Mouse (Mus musculus) cerebellum, adult 9-11 months (tissue): ENCODE data around the gene Tbx5.

ENCODE experiments used
- DNase-seq: peaks from one replicate; pipeline ENCODE4 v3.0.0; 2022

Gene Tbx5

GRCm38 (mm10) chr5:119832479-119832796 lies at the start of gene Tbx5:
Gene Tbx5 (plus strand): TSS chr5:119832668.
- no peak for DNase-seq

GRCm38 (mm10) chr5:119785959-119786358 lies 46.5 kb upstream of the Tbx5 start:
- no peak for DNase-seq

- no peak for DNase-seq
These were observed 40.8 kb upstream of the Tbx5 start for GRCm38 (mm10) chr5:119791664-119792063.

GRCm38 (mm10) chr5:119793972-119794371 lies 38.5 kb upstream of the Tbx5 start:
- DNase-seq = no peak

GRCm38 (mm10) chr5:119795376-119795775 lies 37.1 kb upstream of the Tbx5 start:
- no peak for DNase-seq

GRCm38 (mm10) chr5:119795777-119796176 lies 36.7 kb upstream of the Tbx5 start:
- DNase-seq = no peak

- DNase-seq = no peak
These were observed 35.9 kb upstream of the Tbx5 start for GRCm38 (mm10) chr5:119796443-119797160.

- no peak for DNase-seq
These were observed 34.8 kb upstream of the Tbx5 start for GRCm38 (mm10) chr5:119797580-119798150.

- DNase-seq = no peak
These were observed 34.2 kb upstream of the Tbx5 start for GRCm38 (mm10) chr5:119798261-119798660.

GRCm38 (mm10) chr5:119798713-119799418 lies 33.6 kb upstream of the Tbx5 start:
- no peak for DNase-seq

GRCm38 (mm10) chr5:119799419-119800242 lies 32.8 kb upstream of the Tbx5 start:
- no peak for DNase-seq

GRCm38 (mm10) chr5:119800243-119800665 lies 32.2 kb upstream of the Tbx5 start:
- no peak for DNase-seq

GRCm38 (mm10) chr5:119802617-119803410 lies 29.7 kb upstream of the Tbx5 start:
- DNase-seq = no peak

- no peak for DNase-seq
These were observed 28.8 kb upstream of the Tbx5 start for GRCm38 (mm10) chr5:119803411-119804251.

- DNase-seq = no peak
These were observed 28.0 kb upstream of the Tbx5 start for GRCm38 (mm10) chr5:119804301-119805039.

GRCm38 (mm10) chr5:119805636-119806035 lies 26.8 kb upstream of the Tbx5 start:
- DNase-seq = no peak

GRCm38 (mm10) chr5:119806467-119806866 lies 26.0 kb upstream of the Tbx5 start:
- DNase-seq = no peak

- no peak for DNase-seq
These were observed 24.8 kb upstream of the Tbx5 start for GRCm38 (mm10) chr5:119807481-119808183.

- no peak for DNase-seq
These were observed 23.8 kb upstream of the Tbx5 start for GRCm38 (mm10) chr5:119808713-119809112.
